Mouse (Mus musculus): Measurements from ENCODE around the gene Cldn2.

DNA sequence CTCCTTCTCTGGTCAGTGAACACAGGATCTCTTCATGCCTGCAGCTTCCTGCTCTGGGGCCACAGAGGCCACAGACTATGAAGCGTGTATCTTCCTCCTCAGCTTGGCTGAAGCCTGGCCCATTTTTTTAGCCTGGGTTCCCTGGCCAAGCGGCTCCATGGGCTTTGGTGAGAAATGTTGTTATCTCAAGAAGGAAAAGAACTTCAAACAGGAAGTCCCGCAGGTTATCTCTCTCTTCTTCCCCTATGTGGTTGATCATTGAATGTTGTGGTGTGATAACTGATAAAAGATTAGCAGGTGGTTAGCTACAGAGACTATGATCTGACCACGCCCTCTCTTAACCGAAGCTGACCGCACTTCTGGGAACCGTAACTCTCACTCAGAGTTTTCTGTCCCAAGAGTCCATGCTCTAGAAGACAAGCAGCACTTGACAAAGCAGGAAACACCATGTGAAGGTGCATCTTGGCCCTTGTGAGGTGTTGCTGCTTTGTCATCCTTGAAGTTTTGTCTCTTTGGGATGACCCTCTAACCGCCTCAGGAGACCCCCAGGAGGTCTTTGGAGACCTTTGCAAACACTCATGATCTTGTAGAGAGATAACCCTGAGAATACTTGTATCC, 13.5 kb downstream of the Cldn2 start:
- TF ChIP-seq POLR2A (IDR thresholded peaks at IDR 0.05; ENCODE audit: borderline replicate concordance, insufficient read depth, low read length), result no peak
- no peak for TF ChIP-seq CTCF (IDR thresholded peaks at IDR 0.05; ENCODE audit: borderline replicate concordance, insufficient read depth, low read depth, low read length)
